Mouse (Mus musculus) gastrocnemius, postnatal 4 days (tissue): ENCODE data around the gene Tctex1d1. TPM values are rescaled to one million over a fixed set of nuclear protein-coding genes. Genes with fewer than 3 reads are reported as not detected.

ENCODE experiments used
- DNase-seq, 2 experiments: peaks; one replicate each; pipeline ENCODE4 v3.0.0; 2021 to 2022; ENCODE audit warnings: low spot score in 2 of 2, mixed read lengths in 2 of 2
- long read RNA-seq, 2 experiments: library from polyadenylated mRNA; stranded (forward); transcript quantifications; one replicate each; pipeline ENCODE4 v2.0.0; 2021
- total RNA-seq, 2 experiments: library from RNA; stranded (reverse); gene quantifications; 2 replicates each; pipeline ENCODE4 v1.2.3; 2021

The Tctex1d1 gene
- under 1 TPM in 1 of 2 experiments, not detected in 1; 0.39 TPM for total RNA-seq
- long read RNA-seq, experiment 1 = 0 reads
- long read RNA-seq, experiment 2 = 0 reads

DNA sequence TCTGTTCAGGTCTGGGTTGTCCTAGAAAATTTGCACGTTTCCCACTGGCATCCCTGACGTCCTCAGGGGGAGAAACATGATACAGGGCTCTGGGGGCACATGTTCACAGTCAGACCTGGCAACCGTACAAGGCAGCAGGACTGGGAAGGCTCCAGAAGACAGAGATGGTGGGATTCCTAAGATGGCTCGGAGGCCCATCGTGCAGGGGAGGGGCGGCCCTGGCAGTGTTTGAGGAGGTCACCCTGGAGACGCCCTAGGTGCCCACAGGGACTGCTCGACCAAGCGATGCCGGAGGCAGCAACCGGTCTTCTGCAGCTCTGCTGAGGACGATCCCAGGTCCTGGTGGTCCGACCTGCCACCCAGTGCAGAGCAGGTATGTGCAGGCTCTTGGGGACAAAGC is at the start of gene Tctex1d1:
Gene Tctex1d1, plus strand, starts transcription at position 167 of the 400 bp plus-strand sequence.
- DNase-seq = peak in 1 of 2 experiments; percentile 18

GRCm38 (mm10) chr4:102929491-102929890 is 48.9 kb upstream of the Tctex1d1 start:
- DNase-seq = no peak

- no peak for DNase-seq
Observed at GRCm38 (mm10) chr4:102930679-102931078, 47.7 kb upstream of the Tctex1d1 start.

GRCm38 (mm10) chr4:102940266-102940665 is 38.1 kb upstream of the Tctex1d1 start:
- no peak for DNase-seq

DNA sequence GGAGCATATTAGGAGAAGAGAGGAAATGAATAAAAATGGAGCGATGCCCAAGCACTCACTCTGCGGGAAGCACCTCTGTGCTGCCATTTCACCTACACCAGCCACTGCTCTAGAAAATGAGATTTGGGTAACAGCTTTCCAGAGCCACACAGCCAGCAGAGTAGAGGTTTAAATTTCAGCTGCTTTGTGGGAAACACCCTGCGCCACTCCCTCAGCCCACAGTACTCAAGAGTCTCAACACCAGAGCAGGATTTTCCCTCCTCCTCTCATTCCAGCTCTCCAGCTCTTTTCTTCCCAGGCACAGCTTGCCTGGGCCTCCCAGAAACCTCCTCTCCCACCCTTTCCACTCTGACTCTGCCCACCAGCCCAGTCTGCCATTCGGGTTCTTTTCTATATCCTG is 37.7 kb upstream of the Tctex1d1 start:
- DNase-seq = no peak

DNA sequence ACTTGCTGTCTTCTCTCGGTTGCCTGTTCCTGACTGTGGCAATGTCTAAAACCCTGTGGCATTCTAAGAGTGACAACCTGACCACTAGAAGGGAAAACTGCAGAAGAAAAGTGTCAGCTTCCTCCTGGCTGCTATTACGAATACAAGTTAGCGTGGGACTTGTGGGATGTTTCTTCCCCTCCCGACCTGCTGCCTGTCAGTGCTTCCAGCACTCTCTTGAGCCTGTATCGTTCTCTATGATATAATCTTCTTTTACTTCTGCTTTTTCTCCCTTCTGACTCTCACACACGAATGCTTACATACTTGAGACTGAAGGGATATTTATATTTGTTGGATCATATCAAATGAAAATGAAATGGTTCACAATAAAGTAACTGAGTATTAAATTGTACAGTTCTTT is 34.1 kb upstream of the Tctex1d1 start:
- DNase-seq = no peak

DNA sequence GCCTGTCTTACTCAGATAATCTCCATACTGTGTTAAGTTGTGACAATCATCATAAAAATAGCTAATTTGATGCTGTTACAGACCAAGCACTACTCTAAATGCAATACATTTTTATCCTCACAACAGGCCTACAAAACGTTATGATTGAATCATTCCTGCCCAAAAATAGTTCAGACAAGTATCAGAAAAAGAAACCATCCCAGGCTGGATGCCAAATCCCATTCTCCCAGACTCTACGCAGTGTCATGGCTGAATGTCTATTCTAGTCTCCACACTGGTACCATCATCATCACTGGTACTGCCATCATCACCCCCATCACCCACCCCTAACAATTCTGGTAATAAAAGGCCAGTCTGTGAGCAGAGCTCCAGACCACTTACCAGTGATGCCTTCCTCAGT is 25.9 kb upstream of the Tctex1d1 start:
- DNase-seq = no peak

DNA sequence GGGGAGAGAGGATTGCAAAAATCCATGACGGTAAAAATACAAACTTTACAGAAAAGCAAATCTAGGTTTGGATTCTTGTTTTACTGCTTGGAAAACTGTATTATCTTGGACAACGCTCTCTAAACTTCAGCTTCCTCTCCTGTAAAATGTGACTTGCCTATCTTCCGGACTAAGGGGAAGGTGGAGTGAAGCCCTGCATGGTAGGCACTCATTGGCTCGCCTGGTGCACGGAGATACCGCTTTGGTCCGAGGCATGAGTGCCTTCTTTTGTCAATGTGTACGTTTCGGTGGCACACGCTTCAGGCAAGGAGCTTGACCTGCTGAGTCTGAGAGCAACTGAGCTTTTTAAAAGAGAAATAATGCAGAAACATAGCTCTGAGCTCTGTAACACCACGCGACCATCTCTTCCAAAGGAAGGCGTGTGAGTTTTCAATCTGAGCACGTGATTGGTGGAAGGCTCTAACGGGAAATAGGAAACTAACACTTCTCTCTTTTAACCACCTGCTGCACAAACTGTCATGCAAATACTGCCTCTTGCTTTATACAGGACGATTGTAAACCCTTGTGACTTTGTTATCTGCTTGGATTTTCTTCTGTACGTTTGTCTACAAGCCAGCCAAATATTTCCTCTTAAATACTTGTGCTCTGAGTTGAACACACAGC is 23.0 kb upstream of the Tctex1d1 start:
- no peak for DNase-seq

GRCm38 (mm10) chr4:102959409-102959808 is 19.0 kb upstream of the Tctex1d1 start:
- DNase-seq = no peak

- DNase-seq = no peak
Observed at GRCm38 (mm10) chr4:102964174-102964573, 14.2 kb upstream of the Tctex1d1 start.

GRCm38 (mm10) chr4:102967811-102968210 is 10.6 kb upstream of the Tctex1d1 start:
- DNase-seq = no peak

GRCm38 (mm10) chr4:102969599-102969998 is 8.8 kb upstream of the Tctex1d1 start:
- no peak for DNase-seq

DNA sequence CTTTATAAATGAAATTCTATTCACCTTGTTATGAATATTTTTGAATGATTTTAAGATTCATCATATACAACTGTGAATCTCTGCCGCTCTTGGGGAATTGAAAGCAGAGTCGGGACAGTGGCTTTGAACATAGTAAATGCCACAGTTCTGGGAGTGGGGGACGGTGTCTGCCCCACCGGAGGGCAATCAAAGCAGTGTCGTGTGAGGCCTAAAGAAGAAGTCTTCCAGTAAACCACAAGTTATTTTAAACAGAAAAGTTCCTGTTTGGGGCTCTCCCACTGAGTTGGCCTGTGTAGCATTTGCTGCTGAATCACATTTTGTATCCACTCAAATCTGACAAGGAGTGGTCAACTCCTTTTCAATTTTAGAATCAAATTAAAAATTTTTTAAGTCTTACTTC is 7.2 kb upstream of the Tctex1d1 start:
- no peak for DNase-seq

- no peak for DNase-seq
Observed at GRCm38 (mm10) chr4:102972071-102972470, 6.3 kb upstream of the Tctex1d1 start.

DNA sequence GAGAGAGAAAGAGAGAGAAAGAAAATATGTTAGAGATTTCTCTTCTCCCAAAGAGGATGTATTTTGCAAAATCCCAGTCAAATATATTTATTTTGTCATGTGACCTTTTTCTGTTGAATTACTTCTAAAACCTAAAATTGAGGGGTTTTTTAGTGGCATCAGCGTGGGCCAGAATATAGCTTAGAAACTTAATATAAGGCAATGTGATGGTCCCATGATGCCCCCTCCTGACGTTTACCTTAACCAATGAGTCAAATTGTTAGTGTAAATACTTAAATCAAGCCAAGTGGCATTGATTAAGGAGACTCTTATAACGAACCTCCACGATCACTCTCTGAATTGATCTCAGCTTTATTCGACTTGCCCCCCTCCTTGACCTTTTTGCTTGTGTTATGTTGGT is 4.2 kb upstream of the Tctex1d1 start:
- DNase-seq = no peak

DNA sequence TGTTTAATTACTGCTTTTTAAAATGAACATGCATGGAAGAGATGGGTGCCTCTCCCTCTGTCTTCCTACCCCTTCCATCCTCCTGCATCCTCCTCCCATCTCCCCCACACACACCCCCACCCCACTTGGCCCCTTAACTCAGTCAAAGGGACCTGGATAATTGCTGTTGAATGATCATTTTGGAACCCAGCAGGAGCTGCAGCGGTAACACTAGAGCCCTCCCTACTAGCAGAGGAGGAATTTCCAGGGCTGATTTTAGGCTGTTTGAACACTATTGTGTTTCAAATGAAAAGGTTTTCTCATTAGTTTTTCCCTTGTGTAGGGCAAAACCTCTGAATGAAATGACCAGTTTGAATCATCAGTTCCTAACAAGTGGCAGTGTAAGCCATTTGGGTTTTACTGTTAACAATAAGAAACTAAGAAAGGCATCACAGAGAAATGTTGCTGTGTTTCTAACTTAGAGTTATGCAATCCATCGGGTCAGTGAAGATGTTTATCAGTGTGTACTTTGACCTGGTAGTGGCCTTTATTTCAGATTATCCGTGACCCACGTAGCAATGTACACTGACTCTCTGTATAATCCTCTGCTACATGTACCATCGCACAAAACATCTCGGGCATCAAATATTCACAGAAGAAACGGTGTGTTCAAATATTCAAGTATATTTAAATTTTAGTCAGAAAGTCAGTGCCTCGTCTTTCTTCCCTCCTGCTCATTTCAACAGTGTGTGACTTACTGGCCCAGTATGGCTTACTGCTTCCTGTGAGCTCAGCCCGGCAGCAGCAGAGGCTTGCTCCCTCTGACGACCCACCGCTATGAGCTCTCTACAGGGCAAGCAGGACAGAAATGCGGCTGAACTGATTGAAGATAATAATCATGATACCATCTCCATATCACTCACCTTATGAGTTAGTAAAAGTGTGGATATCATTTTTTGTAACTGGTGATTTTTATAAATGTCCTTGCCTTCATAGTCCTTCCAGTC is 1.8 kb upstream of the Tctex1d1 start:
- no peak for DNase-seq

DNA sequence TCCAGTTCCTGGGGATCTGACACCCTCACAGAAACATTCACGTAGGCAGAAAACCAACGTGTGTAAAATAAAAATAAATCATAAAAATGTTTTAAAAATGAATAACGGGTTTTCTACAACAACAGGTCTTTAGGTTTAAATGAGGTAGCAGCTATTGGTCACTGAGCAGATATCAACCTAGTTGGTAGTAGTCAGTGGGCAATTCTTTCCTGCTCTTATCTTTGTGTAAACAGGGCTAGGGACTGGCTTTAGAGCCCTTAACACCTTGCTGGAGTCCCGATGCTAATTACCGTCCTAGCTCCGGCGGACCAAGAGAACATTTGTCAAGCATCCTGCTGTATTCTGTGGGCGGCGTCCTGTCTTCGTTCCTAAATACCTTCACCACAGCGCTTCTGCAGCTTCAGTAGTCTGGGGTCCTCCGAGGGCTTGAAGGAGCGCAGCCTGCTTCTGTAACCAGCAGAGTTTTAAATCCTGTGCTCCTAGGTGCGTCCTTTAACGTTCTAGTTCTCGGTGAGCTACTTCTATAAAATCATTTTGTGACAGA is 556 bp upstream of the Tctex1d1 start:
- DNase-seq = no peak

GRCm38 (mm10) chr4:102979385-102979784 is 979 bp downstream of the Tctex1d1 start:
- no peak for DNase-seq

DNA sequence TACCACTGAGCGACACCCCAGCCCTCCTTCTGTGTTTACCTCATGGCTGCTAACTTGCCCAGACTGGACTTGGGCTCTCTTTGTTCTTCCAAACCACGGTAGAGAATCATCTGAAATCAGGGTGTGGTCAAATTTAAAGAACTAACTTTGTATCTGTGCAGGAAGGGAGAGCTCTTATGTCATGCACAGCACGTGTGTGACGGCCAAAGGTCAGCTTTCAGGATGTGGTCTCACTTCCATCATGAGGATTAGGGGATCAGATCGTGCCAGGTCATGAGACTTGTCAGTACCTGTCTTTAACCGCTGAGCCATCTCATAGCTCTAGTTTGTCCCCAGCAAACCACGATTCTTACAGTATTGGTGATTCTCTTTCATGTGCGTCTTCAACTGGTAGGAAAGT is 3.3 kb downstream of the Tctex1d1 start:
- DNase-seq = no peak

- no peak for DNase-seq
Observed at GRCm38 (mm10) chr4:102986173-102986572, 7.8 kb downstream of the Tctex1d1 start.

DNA sequence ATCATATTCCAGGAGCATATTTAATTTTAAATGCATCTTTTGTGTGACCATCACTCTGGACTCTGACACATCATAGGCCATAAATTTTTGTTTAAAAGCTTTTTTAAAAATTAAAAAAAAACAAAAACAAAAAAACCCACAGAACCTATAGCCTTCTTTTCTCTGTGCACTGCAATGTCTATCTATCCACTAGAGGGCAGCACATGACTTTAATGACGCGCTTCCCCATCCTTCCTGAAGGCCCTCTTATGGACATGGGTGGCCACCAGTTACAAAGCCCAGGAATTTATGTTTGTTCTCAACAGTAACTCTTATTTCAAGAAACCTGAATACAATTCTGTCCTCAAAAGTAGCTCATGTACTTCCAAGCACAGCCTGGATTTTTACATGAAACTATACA is 8.5 kb downstream of the Tctex1d1 start:
- DNase-seq = peak in 1 of 2 experiments; percentile 36

DNA sequence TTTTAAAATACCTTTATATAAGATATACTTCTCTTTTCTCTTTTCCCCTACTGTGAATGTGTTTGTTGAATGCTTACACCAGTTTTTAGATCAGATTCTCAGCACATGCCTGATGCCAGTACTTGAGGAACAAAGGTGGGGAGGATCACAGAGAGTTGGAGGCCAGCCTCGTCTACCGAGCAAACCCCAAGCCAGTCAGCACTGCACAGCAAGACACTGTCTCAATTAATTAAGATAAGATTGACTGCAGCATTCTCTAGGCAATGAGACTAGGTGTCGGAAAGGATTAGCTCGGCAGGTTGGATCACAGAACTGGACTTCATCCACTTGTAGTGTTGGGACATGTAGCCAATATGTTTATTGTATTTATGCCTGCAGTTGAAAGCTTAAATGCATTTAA is 8.9 kb downstream of the Tctex1d1 start:
- DNase-seq = no peak
